Mouse (Mus musculus) heart, postnatal 25 days (tissue): ENCODE data around the gene Lrrc38. TPM values are rescaled to one million over a fixed set of nuclear protein-coding genes. Genes with fewer than 3 reads are reported as not detected.
"Not testable (repeated sequence)": the region's sequence is repeated elsewhere in the genome, so short reads cannot be mapped to it uniquely, and the experiment has no call there.

Experiments
- DNase-seq: peaks from one replicate; pipeline ENCODE4 v3.0.0; 2022; ENCODE audit warnings: low spot score
- intact Hi-C: fragments of 180-260 bp; cut with DNase I; formaldehyde crosslinking; loops from one replicate; pipeline ENCODE4 v1.15.1; 2025
- total RNA-seq, 2 experiments: library from RNA; stranded (reverse); gene quantifications; 2 replicates each; pipeline ENCODE4 v1.2.3; 2021

Gene Lrrc38
- total RNA-seq, 2 experiments from 2014 or later: 0.21 to 0.22 TPM

DNA sequence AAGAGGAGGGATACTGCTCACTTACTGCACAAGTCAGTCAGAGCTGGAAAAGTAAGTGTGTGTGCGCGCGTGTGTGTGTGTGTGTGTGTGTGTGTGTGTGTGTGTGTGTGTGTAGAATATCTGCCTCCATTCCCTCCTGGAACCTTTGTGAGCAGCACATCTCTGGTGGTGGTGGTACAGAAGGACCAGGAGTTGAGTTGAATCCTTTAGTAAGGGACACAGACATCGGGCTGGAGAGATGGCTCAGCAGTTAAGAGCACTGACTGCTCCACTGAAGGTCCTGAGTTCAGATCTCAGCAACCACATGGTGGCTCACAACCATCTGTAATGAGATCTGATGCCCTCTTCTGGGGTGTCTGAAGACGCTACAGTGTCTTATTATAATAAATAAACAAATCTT, 4.1 kb upstream of the Lrrc38 start:
- DNase-seq, intact Hi-C loops: not testable (repeated sequence)

DNA sequence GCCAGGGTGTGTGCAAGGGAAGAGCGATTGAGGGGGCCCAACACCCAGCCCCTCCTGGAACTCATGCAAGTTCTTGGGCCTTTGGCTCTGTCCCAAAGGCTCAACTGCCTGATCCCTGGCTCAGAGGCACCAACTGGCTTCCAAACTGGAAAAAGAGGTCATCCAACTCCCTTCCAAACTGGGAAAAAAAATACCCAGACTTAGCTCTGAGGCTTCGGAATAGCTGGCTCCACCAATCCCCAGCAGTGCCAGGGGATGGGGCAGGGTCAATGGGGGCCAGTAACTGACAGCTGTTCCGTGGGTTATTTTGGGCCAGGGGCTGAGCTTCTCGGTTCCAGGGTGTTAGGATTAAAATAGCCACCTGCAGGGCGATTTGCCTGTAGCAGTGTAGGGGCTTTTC, 879 bp upstream of the Lrrc38 start:
- intact Hi-C loops: no loop called here
- no peak for DNase-seq

DNA sequence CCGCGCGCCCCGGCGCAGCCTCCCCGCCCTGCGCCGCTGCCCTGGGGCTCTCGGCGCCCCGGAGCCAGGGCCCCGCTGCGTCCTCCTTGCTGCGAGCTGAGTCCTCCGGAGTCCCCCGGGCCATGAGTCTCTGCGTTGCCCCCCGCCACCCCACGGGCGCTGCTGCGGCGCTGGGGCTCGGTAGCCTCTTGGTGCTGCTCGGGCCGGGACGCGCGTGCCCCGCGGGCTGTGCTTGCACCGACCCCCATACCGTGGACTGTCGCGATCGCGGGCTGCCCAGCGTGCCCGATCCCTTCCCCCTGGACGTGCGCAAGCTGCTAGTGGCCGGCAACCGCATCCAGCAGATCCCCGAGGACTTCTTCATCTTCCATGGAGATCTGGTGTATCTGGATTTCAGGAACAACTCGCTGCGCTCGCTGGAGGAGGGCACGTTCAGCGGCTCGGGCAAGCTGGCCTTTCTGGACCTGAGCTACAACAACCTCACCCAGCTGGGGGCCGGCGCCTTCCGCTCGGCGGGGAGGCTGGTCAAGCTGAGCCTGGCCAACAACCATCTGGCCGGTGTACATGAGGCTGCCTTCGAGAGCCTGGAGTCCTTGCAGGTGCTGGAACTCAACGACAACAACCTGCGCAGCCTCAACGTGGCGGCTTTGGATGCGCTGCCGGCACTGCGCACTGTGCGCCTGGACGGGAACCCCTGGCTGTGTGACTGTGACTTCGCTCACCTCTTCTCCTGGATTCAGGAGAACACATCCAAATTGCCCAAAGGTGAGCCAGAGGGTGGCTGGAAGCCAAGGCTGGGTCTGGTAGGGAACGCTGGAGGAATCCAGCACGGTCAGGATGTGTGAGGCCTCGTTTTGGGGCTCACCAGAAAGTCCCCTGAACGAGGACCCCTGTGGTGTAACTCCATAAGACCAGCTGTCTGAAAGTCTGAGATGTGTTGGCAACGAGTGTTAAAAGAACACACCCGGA, 774 bp downstream of the Lrrc38 start:
- intact Hi-C loops: no loop called here
- DNase-seq: no peak

DNA sequence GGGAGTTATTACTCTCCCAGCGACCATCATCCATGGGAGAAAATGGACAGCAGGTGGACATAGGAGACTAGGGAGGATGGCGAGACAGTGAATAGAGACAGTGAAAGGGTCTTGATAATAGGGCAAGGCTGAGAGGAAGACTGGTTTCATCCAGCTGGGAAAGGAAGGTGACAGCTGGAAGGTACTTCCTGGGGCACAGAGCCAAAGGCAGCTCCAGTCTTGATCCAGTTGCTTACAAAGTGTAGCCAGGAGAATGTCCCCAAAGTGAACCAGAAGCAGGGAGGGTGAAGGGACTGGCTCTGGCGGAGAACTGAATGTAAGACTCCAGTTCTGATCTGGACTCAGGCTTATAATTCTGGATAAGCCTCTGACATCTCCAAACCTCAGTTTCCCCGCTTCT, 2.7 kb downstream of the Lrrc38 start:
- DNase-seq: no peak

DNA sequence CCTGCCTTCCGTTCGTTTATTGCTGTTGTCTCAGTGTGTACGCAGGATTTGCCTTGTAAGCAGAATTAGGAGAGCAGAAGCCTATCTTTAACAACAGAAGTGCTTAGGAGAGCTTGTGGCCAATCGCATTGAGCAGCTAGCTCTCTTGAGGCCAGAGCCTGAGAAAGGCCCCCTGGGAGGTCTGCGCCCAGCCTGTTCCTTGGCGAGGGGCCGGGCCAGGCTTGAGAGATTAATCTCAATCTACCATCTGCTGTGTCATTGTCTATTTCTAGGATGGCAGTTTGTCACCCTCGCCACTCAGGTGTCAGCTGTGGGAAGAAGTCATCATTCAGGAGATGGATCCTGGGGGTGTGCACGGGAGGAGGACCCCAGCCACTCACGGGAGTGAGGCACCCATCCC, 12.0 kb downstream of the Lrrc38 start:
- intact Hi-C loops: no loop called here
- DNase-seq: no peak

More for the DNA sequence above, 2.7 kb downstream of the Lrrc38 start:
- intact Hi-C loops: no loop called here

DNA sequence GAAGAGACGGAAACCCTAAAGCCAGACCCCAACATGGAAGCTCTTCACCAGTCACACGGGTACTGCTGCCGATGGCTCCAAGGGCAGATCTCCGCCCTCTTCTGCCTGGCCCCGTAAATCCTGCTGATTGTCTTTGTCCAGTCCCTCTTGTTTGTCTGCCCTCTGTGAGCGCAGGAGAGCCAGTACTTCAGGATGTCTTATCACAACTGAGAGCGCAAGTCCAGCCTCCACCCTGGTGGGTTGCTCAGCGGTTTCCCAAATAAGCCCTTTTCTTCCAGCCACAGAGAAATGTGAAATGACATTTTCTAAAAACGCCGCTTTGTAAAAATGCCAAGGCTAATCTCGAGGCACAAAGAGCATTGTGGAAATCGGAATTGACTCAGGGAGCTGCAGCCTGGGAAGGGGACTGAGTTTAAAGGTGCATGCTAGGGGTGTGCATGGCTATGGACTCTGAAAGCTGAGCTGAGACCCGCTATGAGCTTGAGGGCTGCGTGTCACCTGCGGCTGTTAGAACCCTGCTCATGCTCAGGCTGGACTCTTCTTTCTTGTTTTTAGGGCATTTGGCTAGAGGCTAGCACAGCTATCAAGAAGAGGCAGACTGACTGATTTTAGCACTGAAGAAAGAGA, 17.0 kb downstream of the Lrrc38 start:
- intact Hi-C loops: no loop called here
- DNase-seq: no peak

DNA sequence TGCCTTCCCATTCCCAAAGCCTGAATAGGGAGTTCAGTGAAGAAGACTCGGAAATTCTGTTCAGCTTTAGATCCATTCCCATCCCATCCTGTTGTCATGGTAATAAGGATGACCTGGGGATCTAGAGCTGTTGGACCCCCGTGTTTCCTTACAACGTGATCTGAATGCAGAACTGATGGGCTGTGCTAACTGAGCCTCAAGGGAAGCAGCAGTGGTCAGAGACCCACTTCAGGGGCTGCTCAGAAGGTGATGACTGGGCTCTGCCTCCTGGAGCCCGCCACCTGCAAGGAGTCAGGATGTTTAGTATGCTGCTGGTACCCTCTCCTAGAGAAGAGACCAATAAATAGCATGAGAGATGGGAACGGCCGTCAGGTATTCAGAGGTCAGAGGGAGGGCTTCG, 29.9 kb downstream of the Lrrc38 start:
- intact Hi-C loops: no loop called here
- DNase-seq: no peak

DNA sequence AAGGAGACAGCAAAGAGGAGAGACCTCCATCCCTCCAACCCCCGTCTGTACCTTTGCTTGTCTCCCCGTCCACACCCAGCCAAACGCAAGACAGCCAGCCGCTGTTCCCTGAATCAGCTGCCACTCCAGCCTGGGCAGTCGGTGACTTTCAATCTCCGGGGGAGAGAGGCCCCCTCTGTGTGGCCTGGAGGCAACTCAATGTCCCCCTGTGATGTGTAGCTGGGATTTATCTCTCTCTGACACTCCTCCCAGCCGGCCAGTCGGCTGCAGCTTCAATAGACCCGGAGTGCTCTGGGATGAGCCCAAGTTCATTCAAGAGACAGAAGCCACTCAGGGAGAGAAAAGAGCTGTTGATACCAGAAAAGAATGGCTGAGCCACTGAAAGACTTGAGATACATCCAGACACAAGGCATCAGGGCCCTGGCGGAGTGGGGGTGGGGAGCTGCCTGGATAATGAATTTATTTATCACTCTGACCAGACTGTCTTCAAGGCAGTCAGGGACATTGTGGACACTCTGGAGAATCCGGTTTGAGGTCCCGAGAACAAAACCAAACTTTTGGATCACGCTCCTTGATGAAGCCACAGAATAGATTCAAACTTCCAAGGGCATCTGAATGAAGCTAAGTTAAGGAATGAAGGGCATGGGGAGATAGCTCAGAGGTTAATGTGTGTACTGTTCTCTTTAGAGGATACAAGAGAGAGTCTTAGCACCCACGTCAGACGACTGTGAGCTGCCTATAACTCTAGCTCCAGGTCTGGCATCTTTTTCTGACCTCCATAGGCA, 30.6 kb downstream of the Lrrc38 start:
- intact Hi-C loops: loop anchor here (2.0 to 5.0 kb wide), 2 partner anchors 55 to 123 kb away; no protein-coding TSS in a partner anchor
- DNase-seq: no peak

DNA sequence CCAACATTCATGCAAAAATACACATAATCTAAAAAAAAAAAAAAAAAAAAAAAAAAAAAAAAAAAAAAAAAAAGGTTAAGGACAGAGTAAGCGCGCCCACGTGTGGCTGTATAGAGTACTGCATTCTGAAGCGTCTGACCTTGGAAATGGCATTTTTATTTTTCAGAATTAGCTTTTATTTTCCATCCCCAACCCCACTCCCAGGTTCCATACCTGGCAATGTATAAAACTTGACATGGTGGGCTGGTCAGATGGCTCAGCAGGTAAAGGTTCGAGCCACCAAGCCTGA, 31.1 kb downstream of the Lrrc38 start:
- DNase-seq: no peak
- intact Hi-C loops: loop anchor here (2.0 to 5.0 kb wide), 2 partner anchors 56 to 123 kb away; no protein-coding TSS in a partner anchor

DNA sequence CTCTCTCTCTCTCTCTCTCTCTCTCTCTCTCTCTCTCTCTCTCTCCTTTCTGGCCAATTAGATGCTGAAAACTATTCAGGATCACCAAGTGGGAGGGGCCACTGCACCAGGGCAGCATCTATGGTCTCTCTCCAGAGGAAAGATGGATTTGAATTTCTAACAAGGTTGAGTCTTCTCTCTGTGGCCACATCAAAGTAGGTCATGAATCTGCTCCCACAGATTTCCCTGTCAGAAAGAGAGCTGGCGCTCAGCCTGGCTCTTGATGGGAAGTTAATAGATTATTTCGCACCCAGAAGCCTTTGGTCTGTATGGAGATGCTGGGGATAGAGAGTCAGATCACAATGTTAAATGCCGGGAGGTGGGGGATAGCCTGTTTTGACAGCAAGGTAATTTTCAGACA, 32.6 kb downstream of the Lrrc38 start:
- intact Hi-C loops: loop anchor here (5.0 kb wide), 1 partner anchor 125 kb away; no protein-coding TSS in a partner anchor
- DNase-seq: no peak

DNA sequence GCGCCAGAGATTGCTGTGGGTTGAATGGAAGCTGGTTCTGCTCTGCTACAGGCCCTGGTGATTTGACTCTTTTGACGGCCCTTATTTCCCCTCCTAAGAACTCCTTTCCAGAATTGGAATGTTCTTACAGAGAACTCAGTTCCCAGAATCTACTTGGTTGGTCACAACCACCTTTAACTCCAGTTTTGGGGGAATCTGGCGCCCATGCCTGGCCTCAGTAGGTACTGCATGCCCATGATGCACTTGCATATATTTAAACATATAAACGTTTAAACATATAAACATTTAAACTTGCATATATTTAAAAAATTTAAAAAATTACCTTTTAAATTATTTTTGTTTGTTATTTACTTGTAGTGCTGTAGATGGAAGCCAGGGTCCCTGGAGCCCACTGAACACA, 34.1 kb downstream of the Lrrc38 start:
- DNase-seq: no peak
- intact Hi-C loops: loop anchor here (5.0 kb wide), 1 partner anchor 126 kb away; no protein-coding TSS in a partner anchor

DNA sequence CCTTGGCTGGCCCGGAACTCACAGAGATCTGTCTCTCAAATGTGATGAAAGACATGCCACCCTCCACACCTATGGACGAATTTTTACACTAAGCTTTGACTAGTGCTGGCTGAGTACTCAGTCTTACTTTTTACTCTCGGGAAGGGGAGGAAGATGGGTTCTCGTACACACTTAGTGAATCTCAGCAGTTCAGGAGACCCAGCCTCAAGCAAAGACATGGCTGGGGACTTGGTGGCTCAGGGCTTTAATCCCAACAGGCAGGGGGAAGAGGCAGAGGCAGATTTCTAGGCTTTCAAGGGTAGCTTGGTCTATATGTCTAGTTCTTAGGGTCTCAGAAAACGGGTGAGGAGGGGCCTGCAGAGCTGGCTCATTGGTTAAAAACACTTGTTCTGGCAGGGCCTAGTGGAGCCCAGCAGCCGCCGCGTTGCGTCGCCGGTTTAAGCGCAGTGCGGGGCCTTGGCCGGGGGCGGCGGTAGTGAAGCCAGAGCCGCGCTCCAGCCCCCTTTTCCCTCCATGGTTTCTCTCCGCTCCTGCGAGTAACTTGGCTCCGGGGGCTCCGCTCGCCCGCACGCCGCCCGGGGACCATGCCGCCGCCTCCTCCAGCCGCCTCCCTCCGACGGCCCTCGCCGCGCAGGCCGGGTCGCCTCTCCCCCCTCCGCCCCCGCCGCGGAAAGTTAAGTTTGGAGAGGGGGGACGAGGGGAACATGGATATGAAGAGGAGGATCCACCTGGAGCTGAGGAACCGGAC, 39.6 kb downstream of the Lrrc38 start:
- no peak for DNase-seq
- intact Hi-C loops: no loop called here

DNA sequence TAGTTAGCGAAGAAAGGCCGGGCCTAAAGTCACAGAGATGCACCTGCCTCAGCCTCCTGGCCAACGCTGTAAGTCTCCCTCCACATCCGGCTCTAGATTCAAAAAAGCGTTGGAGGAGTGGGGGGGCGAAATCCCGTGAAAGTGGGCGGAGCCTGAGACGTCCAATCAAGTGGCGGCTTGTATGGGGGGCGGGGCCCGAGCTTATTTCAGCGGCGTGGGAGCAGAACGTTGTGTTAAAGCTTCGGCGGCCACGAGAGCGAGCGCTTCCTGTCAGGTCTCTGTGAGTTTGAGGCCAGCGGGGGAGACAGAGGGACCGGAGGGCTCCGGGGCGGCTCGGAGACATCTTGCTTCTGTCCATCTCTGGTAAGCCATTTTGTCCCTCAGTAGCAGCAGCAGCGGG, 44.6 kb downstream of the Lrrc38 start, which contains the start of gene Pramel1:
Pramel1 (plus strand) TSS at position 248 of the 400 bp plus-strand sequence.
- no peak for DNase-seq
- intact Hi-C loops: no loop called here

DNA sequence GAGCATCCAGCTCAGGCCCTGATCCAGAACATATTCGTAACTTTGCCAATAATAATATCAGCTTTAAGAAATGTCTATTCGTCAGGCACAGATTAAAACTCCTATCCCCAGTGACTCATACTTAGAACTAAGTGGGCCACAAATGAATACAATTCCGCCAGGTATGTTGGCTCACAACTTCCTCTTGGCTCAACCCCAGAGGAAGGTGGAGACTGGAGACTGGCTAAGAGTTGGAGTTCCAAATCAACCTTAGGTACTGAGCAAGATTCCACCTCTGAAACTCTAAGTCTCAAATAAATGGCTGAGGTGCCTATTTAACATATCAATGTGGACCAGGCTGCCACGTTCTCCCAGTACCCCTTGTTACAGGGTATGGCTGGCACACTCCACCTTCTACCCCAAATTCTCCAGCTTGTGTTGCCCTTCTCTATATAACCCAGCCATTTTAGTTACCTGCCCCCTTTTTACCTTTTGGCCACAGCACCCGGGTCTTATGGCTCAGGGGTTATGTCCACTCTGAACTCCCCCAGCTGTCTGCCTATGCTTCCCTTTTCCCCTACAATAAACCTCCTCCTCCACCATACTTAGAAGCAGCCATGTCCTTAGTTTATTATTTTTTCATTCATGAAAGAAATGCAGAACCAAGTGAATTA, 62.1 kb downstream of the Lrrc38 start:
- no peak for DNase-seq
- intact Hi-C loops: no loop called here

DNA sequence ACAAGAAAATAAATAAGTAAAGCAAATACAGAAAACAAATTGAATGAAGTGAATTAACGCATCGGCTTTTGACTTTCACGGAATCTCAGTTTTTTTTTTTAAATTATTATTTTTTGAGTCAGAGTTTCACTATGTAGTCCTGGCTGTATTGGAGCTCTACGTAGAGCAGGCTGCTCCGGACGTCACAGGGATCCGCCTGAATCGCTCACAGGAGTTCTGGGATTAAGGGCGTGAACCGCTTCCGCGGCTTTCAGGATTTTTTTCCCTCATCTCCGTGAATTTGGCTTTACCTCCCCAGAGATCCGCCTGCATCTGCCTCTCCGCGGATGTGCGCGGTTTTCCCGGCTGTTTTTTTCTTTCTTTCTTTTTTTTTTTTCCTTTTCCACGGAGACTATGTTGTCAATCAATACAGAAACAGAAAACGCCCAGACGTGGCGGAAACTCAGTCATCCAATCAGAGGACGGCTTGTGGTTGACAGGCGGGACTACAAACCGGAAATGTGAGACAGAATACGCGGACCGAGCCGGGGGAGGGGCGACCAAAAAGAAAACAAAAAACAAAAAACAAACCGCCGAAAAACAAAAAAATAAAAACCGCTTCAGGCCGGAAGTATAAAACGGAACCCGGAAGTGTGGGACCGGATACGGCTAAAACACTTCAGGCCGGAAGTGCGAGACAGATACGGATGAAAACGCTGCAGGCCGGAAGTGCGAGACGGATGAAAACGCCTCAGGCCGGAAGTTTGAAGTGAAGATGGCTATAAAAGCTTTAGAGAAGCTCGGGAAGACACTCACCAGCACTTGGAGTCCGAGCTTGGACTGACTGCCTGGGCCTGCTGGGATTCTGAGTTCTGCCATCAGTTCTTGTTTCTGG, 62.9 kb downstream of the Lrrc38 start, which contains the start of gene Pramef8:
Pramef8 (plus strand) TSS at position 208 of the 874 bp plus-strand sequence.
- intact Hi-C loops: no loop called here
- DNase-seq: peak; percentile 84

DNA sequence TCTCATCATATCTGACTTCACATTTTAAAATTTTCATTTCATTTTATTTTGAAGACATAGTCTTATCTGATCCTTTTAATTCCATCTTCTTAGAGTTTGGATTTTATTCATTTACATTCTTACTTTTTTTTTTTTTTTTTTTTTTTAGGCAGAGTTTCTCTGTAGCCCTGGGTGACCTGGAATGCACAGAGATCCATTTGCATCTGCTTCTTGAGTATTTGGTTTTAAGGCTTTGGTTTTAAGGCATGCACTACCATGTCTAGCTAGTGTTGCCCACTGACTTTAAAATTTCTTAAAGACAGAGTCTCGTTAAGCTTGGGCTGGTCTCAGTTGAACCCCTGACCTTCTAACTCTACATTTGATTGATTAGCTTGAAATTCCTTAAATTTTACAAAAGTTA, 64.1 kb downstream of the Lrrc38 start:
- intact Hi-C loops: no loop called here
- DNase-seq: no peak

DNA sequence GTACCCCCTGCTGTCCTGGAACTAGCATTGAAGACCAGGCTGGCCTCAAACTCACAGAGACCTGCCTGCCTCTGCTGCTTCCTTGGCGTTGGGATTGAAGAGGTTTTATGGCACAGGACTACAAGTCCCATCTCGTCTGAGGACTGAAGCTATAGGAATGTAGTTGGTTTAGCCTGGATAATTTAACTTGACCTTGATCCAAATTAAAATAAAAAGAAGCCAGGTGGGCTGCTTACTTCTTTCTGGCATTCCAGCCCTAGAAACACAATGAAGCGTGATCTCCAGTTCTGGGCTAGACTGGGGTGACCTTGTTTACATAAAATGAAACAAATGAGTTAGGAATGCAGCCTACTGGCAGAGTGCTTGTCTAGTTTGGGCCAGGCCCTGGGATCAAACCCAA, 64.6 kb downstream of the Lrrc38 start:
- intact Hi-C loops: no loop called here
- no peak for DNase-seq
